Mouse (Mus musculus): ENCODE results near the gene Mccc2. TPM values are rescaled to one million over a fixed set of nuclear protein-coding genes. Genes with fewer than 3 reads are reported as not detected.

Gene Mccc2
- polyA plus RNA-seq, 1 experiment: 20.1 TPM

DNA sequence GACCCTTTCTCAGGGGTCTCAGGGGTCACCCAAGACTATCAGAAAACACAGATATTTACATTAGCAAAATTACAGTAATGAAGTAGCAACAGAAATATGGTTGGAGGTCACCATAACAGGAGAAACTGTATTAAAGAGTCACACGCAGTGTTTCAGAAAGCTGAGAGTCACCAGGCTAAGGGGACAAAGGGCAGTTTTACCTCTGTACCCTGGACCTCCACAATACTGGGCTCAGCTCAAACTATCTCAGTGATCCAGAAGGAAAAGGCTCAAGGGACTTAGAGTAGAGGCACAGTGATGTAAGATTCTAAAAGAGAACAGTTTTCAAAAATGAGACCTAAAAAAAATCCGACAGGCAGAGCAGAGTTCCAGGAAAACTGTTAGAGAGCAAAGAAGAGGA is 36.0 kb downstream of the Mccc2 start:
- Histone ChIP-seq H3K36me3 (ENCODE audit: control insufficient read depth, insufficient read depth, low read length, poor library complexity, severe bottlenecking) (no peaks in the 10 kb centered on the region), H3K9ac (ENCODE audit: low read depth, poor library complexity, severe bottlenecking) (no peak overlapping the region), H3K9me3 (replicated peaks; ENCODE audit: control insufficient read depth, insufficient read depth, low read length, poor library complexity, severe bottlenecking) (no peaks in the 10 kb centered on the region), H3K4me1 (ENCODE audit: control insufficient read depth, insufficient read depth, low read length) (no peaks in the 10 kb centered on the region), H3K27ac (ENCODE audit: insufficient read depth, low read length) (no peak overlapping the region), H3K4me3 (ENCODE audit: low read depth, low read length) (no peak overlapping the region), H3K27me3 (ENCODE audit: control insufficient read depth, insufficient read depth, low read length, poor library complexity, severe bottlenecking) (no peaks in the 10 kb centered on the region)
- TF ChIP-seq CTCF (IDR thresholded peaks at IDR 0.05; ENCODE audit: low read depth, low read length): no peak
- TF ChIP-seq POLR2A (IDR thresholded peaks at IDR 0.05; ENCODE audit: insufficient read depth, low read length): no peak
- TF ChIP-seq EP300 (IDR thresholded peaks at IDR 0.05; ENCODE audit: insufficient read depth, low read depth, low read length): no peak

DNA sequence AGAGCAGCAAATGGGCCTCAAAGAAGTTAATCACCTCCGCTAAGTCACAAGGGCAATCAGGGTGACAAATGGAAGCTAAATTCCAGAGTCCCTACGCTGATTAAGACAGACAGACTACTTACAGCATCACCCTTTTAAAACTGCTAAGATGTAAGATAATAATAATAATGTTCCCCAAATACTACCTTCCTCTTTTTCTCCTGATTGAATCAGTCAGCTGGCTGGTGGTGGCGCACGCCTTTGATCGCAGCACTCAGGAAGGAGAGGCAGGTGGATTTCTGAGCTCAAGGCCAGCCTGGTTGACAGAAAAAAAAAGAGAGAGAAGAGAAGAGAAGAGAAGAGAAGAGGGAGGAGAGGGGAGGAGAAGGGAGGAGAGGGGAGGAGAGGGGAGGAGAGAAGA is 45.4 kb downstream of the Mccc2 start:
- Histone ChIP-seq H3K27ac (ENCODE audit: insufficient read depth, low read length) (no peak overlapping the region), H3K9ac (ENCODE audit: low read depth, poor library complexity, severe bottlenecking) (no peak overlapping the region), H3K4me3 (ENCODE audit: low read depth, low read length) (no peak overlapping the region), H3K36me3 (ENCODE audit: control insufficient read depth, insufficient read depth, low read length, poor library complexity, severe bottlenecking) (no peaks in the 10 kb centered on the region; the same call in 1 of the 2 replicates), H3K9me3 (replicated peaks; ENCODE audit: control insufficient read depth, insufficient read depth, low read length, poor library complexity, severe bottlenecking) (no peaks in the 10 kb centered on the region), H3K27me3 (ENCODE audit: control insufficient read depth, insufficient read depth, low read length, poor library complexity, severe bottlenecking) (no peaks in the 10 kb centered on the region), H3K4me1 (ENCODE audit: control insufficient read depth, insufficient read depth, low read length) (peaks cover 1% of the 10 kb centered on the region)
- TF ChIP-seq CTCF (IDR thresholded peaks at IDR 0.05; ENCODE audit: low read depth, low read length) (no peak), EP300 (IDR thresholded peaks at IDR 0.05; ENCODE audit: insufficient read depth, low read depth, low read length) (no peak), POLR2A (IDR thresholded peaks at IDR 0.05; ENCODE audit: insufficient read depth, low read length) (no peak)

DNA sequence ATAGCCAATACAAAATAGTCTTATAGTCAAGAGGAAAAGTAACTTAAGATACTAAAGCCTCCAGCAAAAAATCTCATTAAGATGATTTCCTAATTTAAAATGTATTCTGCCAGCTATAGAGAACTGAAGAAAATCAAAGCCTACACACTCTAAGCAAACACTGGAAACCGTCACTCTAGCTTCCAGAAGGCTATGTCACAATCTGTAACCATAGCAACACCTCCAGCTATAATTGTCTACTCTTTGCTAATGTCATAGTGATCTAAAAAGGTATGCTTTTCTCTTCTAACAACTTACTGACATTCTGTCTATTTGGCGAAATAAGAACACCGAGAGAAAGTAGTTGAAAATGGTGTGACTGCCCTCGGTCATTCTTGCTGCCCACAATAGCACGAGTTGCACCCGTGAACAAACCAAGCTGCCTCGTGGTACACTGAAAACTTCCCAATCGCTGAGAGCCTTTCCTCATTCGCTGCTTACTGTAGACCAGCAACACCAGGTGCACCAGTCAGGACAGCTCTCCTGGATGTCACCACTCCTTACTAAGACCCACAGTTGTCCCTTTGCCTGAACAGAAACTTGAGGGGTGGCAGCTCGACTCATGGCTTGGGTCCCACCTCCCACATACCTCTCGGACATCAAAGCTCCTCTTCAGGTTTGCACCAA is 48.3 kb downstream of the Mccc2 start:
- no peak overlapping the region for H3K9ac ChIP-seq (ENCODE audit: low read depth, poor library complexity, severe bottlenecking)
- no peak for TF ChIP-seq EP300 (IDR thresholded peaks at IDR 0.05; ENCODE audit: insufficient read depth, low read depth, low read length)
- no peak for TF ChIP-seq CTCF (IDR thresholded peaks at IDR 0.05; ENCODE audit: low read depth, low read length)
- TF ChIP-seq POLR2A (IDR thresholded peaks at IDR 0.05; ENCODE audit: insufficient read depth, low read length): no peak
- H3K36me3 ChIP-seq (ENCODE audit: control insufficient read depth, insufficient read depth, low read length, poor library complexity, severe bottlenecking): no peaks in the 10 kb centered on the region; the same call in 1 of the 2 replicates
- no peaks in the 10 kb centered on the region for H3K4me1 ChIP-seq (ENCODE audit: control insufficient read depth, insufficient read depth, low read length)
- no peak overlapping the region for H3K27ac ChIP-seq (ENCODE audit: insufficient read depth, low read length)
- no peaks in the 10 kb centered on the region for H3K27me3 ChIP-seq (ENCODE audit: control insufficient read depth, insufficient read depth, low read length, poor library complexity, severe bottlenecking)
- no peak overlapping the region for H3K4me3 ChIP-seq (ENCODE audit: low read depth, low read length)
- H3K9me3 ChIP-seq (replicated peaks; ENCODE audit: control insufficient read depth, insufficient read depth, low read length, poor library complexity, severe bottlenecking): no peaks in the 10 kb centered on the region

DNA sequence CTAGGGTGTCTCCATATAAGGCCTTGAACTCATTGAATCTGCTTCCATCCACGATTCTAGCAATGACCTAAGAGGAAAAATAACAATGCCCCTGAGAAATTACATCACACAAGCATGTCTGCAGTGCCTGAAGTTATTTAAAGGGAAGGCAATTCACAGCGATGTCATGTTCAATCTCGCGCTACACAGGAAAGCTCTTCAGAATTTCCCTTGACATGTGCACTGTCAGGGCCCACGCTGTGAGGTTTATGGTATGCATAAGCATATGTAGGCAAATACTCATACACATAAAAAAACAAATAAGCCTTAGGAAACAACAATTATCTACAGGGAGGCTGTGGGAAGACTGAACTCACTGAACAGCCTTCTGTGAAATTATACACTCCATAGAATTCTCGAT is 51.6 kb downstream of the Mccc2 start:
- Histone ChIP-seq H3K27me3 (ENCODE audit: control insufficient read depth, insufficient read depth, low read length, poor library complexity, severe bottlenecking) (no peaks in the 10 kb centered on the region), H3K36me3 (ENCODE audit: control insufficient read depth, insufficient read depth, low read length, poor library complexity, severe bottlenecking) (no peaks in the 10 kb centered on the region; the same call in 1 of the 2 replicates), H3K27ac (ENCODE audit: insufficient read depth, low read length) (no peak overlapping the region), H3K9me3 (replicated peaks; ENCODE audit: control insufficient read depth, insufficient read depth, low read length, poor library complexity, severe bottlenecking) (no peaks in the 10 kb centered on the region), H3K4me1 (ENCODE audit: control insufficient read depth, insufficient read depth, low read length) (no peaks in the 10 kb centered on the region), H3K9ac (ENCODE audit: low read depth, poor library complexity, severe bottlenecking) (no peak overlapping the region), H3K4me3 (ENCODE audit: low read depth, low read length) (no peak overlapping the region)
- no peak for TF ChIP-seq POLR2A (IDR thresholded peaks at IDR 0.05; ENCODE audit: insufficient read depth, low read length)
- no peak for TF ChIP-seq EP300 (IDR thresholded peaks at IDR 0.05; ENCODE audit: insufficient read depth, low read depth, low read length)

DNA sequence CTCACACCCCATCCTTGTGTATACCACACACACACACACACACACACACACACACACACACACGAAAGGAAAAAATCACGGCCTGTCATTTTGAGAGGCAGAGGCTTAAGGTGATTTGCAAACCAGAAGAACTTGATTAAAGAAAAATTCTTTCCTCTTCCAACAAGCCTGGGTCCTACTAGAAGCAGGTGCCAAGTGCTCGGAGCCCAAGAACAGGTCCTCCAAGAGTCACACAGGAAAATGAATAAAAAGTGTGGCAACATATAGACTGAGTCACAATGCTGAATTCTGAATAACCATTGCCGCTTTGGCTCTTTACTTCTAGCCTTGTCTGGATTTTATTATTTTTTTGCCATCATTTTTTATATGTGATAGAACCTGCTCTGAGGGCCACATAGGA is 53.8 kb downstream of the Mccc2 start:
- Histone ChIP-seq H3K4me1 (ENCODE audit: control insufficient read depth, insufficient read depth, low read length) (no peaks in the 10 kb centered on the region), H3K9me3 (replicated peaks; ENCODE audit: control insufficient read depth, insufficient read depth, low read length, poor library complexity, severe bottlenecking) (no peaks in the 10 kb centered on the region), H3K36me3 (ENCODE audit: control insufficient read depth, insufficient read depth, low read length, poor library complexity, severe bottlenecking) (no peaks in the 10 kb centered on the region; the same call in 1 of the 2 replicates), H3K4me3 (ENCODE audit: low read depth, low read length) (no peak overlapping the region), H3K9ac (ENCODE audit: low read depth, poor library complexity, severe bottlenecking) (no peak overlapping the region), H3K27ac (ENCODE audit: insufficient read depth, low read length) (no peak overlapping the region), H3K27me3 (ENCODE audit: control insufficient read depth, insufficient read depth, low read length, poor library complexity, severe bottlenecking) (no peaks in the 10 kb centered on the region)
- TF ChIP-seq CTCF (IDR thresholded peaks at IDR 0.05; ENCODE audit: low read depth, low read length) (no peak), POLR2A (IDR thresholded peaks at IDR 0.05; ENCODE audit: insufficient read depth, low read length) (no peak), EP300 (IDR thresholded peaks at IDR 0.05; ENCODE audit: insufficient read depth, low read depth, low read length) (no peak)

DNA sequence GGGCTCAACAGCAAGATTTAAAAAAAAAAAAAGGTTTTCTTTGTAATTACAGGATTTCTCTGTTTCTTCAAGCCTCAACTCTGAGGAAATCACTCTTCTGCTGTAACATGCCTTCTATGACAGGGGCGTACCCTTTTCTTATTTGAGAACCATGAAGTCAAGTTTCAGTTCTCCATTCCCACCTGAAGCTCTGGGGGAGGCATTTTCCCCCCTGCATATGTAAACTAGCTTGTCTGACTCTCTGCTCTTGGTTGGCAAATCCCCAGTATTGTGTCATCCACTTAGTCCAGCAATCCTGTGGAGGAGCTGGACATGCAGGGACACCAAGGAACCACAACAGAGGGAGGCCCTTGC is 59.9 kb downstream of the Mccc2 start:
- TF ChIP-seq POLR2A (IDR thresholded peaks at IDR 0.05; ENCODE audit: insufficient read depth, low read length): no peak
- TF ChIP-seq CTCF (IDR thresholded peaks at IDR 0.05; ENCODE audit: low read depth, low read length): no peak
- no peak for TF ChIP-seq EP300 (IDR thresholded peaks at IDR 0.05; ENCODE audit: insufficient read depth, low read depth, low read length)
- Histone ChIP-seq H3K27me3 (ENCODE audit: control insufficient read depth, insufficient read depth, low read length, poor library complexity, severe bottlenecking) (no peaks in the 10 kb centered on the region), H3K4me1 (ENCODE audit: control insufficient read depth, insufficient read depth, low read length) (no peaks in the 10 kb centered on the region), H3K9ac (ENCODE audit: low read depth, poor library complexity, severe bottlenecking) (no peak overlapping the region), H3K36me3 (ENCODE audit: control insufficient read depth, insufficient read depth, low read length, poor library complexity, severe bottlenecking) (no peaks in the 10 kb centered on the region), H3K27ac (ENCODE audit: insufficient read depth, low read length) (no peak overlapping the region), H3K4me3 (ENCODE audit: low read depth, low read length) (no peak overlapping the region), H3K9me3 (replicated peaks; ENCODE audit: control insufficient read depth, insufficient read depth, low read length, poor library complexity, severe bottlenecking) (no peaks in the 10 kb centered on the region)

Data from ES-Bruce4 (cell line).